Mouse (Mus musculus): Measurements from ENCODE around the gene Casp8.
"Not testable (repeated sequence)": the region's sequence is repeated elsewhere in the genome, so short reads cannot be mapped to it uniquely, and the experiment has no call there.

- not testable (repeated sequence) for TF ChIP-seq CTCF (IDR thresholded peaks at IDR 0.05; ENCODE audit: borderline replicate concordance, control insufficient read depth, extremely low read depth, insufficient read depth, low read length, poor library complexity); POLR2A (IDR thresholded peaks at IDR 0.05; ENCODE audit: control insufficient read depth, extremely low read depth, insufficient read depth, low read length, poor library complexity)
These were observed 95.6 kb downstream of the Casp8 start for GRCm38 (mm10) chr1:58890697-58891290.
